Mouse (Mus musculus) neural tube, embryonic 13.5 days (tissue): ENCODE measurements at regions not wholly inside any gene's neighbourhood (a gene's known extent, or its start where the extent isn't known, plus 50 kb on each side); places are given as distances from the start of the nearest gene placed in this dataset.

Source experiments
- ATAC-seq: fragments of 200-750 bp; cut with Nextera tagmentation; 2 replicates; pipeline ENCODE4 v1.8.0; 2017; ENCODE audit warnings: low read depth, mild to moderate bottlenecking, moderate TSS enrichment, moderate library complexity
- H3K27ac ChIP-seq: fragments of 300-500 bp; sonication (generic); replicated peaks from 2 replicates; pipeline ENCODE4 v1.5.1; 2015; ENCODE audit warnings: moderate library complexity, mild to moderate bottlenecking, inconsistent platforms
- H3K27me3 ChIP-seq: fragments of 300-500 bp; sonication (generic); 2 replicates; pipeline ENCODE4 v1.6.1; 2015; ENCODE audit warnings: mild to moderate bottlenecking, inconsistent platforms
- H3K36me3 ChIP-seq: fragments of 300-500 bp; sonication (generic); 2 replicates; pipeline ENCODE4 v1.6.1; 2015; ENCODE audit warnings: mild to moderate bottlenecking, inconsistent platforms
- H3K4me1 ChIP-seq: fragments of 300-500 bp; sonication (generic); replicated peaks from 2 replicates; pipeline ENCODE4 v1.6.1; 2015; ENCODE audit warnings: inconsistent platforms
- H3K4me2 ChIP-seq: fragments of 300-500 bp; sonication (generic); 2 replicates; pipeline ENCODE4 v1.6.1; 2015; ENCODE audit warnings: inconsistent platforms, mild to moderate bottlenecking, moderate library complexity
- H3K4me3 ChIP-seq: fragments of 300-500 bp; sonication (generic); 2 replicates; pipeline ENCODE4 v1.5.1; 2015; ENCODE audit warnings: mild to moderate bottlenecking, inconsistent platforms
- H3K9ac ChIP-seq: fragments of 300-500 bp; sonication (generic); 2 replicates; pipeline ENCODE4 v1.6.1; 2015; ENCODE audit warnings: moderate library complexity, mild to moderate bottlenecking, inconsistent platforms
- H3K9me3 ChIP-seq: fragments of 300-500 bp; sonication (generic); 2 replicates; pipeline ENCODE4 v1.6.1; 2016; ENCODE audit warnings: inconsistent platforms
- WGBS: fragments of 180-500 bp; shearing (Covaris S2); methylation state at CpG from one replicate; pipeline ENCODE4 v1.1.7; 2015; 5-methylcytosine and 5-hydroxymethylcytosine counted together

- H3K36me3 ChIP-seq = no peaks in the 10 kb centered on the region
- H3K9ac ChIP-seq = no peak overlapping the region
- H3K27ac ChIP-seq = no peak overlapping the region
- no peaks in the 10 kb centered on the region for H3K27me3 ChIP-seq
- no peaks in the 10 kb centered on the region for H3K9me3 ChIP-seq
- no peak overlapping the region for H3K4me3 ChIP-seq
- WGBS = 63% methylated on average over 7 of the region's 7 CpGs
- no peak for ATAC-seq
- H3K4me2 ChIP-seq = no peak overlapping the region
- H3K4me1 ChIP-seq = no peaks in the 10 kb centered on the region
Observed at GRCm38 (mm10) chr14:120102010-120102748, 59.9 kb upstream of the Oxgr1 start.

- ATAC-seq = no peak
- WGBS = 29% methylated on average over 1 of the region's 1 CpGs
- Histone ChIP-seq H3K9ac (no peak overlapping the region), H3K27ac (no peak overlapping the region; the same call in 1 of the 2 replicates), H3K4me2 (no peak overlapping the region), H3K4me1 (no peaks in the 10 kb centered on the region), H3K36me3 (no peaks in the 10 kb centered on the region), H3K27me3 (no peaks in the 10 kb centered on the region), H3K9me3 (no peaks in the 10 kb centered on the region), H3K4me3 (no peak overlapping the region)
Observed at GRCm38 (mm10) chr14:120102749-120103142, 60.5 kb upstream of the Oxgr1 start.

GRCm38 (mm10) chr14:120109846-120110245, 67.6 kb upstream of the Oxgr1 start:
- 95% methylated on average over 1 of the region's 1 CpGs for WGBS
- H3K27ac ChIP-seq = no peak overlapping the region
- H3K4me2 ChIP-seq = no peak overlapping the region
- no peak for ATAC-seq
- no peak overlapping the region for H3K9ac ChIP-seq
- no peaks in the 10 kb centered on the region for H3K4me1 ChIP-seq
- H3K4me3 ChIP-seq = no peak overlapping the region
- no peaks in the 10 kb centered on the region for H3K27me3 ChIP-seq
- no peaks in the 10 kb centered on the region for H3K36me3 ChIP-seq
- H3K9me3 ChIP-seq = no peaks in the 10 kb centered on the region

- no peak for ATAC-seq
Observed at GRCm38 (mm10) chr14:120113316-120113715, 71.1 kb upstream of the Oxgr1 start.

GRCm38 (mm10) chr14:120118582-120118981, 76.3 kb upstream of the Oxgr1 start:
- H3K27ac ChIP-seq = no peak overlapping the region
- H3K4me3 ChIP-seq = no peak overlapping the region
- no peak for ATAC-seq
- no peak overlapping the region for H3K9ac ChIP-seq
- H3K4me1 ChIP-seq = no peaks in the 10 kb centered on the region
- WGBS = 90% methylated on average over 7 of the region's 7 CpGs
- H3K4me2 ChIP-seq = no peak overlapping the region
- H3K36me3 ChIP-seq = no peaks in the 10 kb centered on the region
- H3K9me3 ChIP-seq = no peaks in the 10 kb centered on the region
- H3K27me3 ChIP-seq = no peaks in the 10 kb centered on the region

More at GRCm38 (mm10) chr14:120113316-120113715, 71.1 kb upstream of the Oxgr1 start:
- no peak overlapping the region for H3K9ac ChIP-seq
- no peaks in the 10 kb centered on the region for H3K27me3 ChIP-seq
- H3K4me2 ChIP-seq = no peak overlapping the region
- WGBS = 81% methylated on average over 4 of the region's 4 CpGs
- H3K4me3 ChIP-seq = no peak overlapping the region
- H3K27ac ChIP-seq = no peak overlapping the region
- no peaks in the 10 kb centered on the region for H3K4me1 ChIP-seq
- H3K36me3 ChIP-seq = no peaks in the 10 kb centered on the region
- H3K9me3 ChIP-seq = no peaks in the 10 kb centered on the region

- H3K27me3 ChIP-seq = no peaks in the 10 kb centered on the region
- ATAC-seq = no peak
- no peaks in the 10 kb centered on the region for H3K9me3 ChIP-seq
- no peaks in the 10 kb centered on the region for H3K36me3 ChIP-seq
- no peaks in the 10 kb centered on the region for H3K4me1 ChIP-seq
- 95% methylated on average over 5 of the region's 5 CpGs for WGBS
- no peak overlapping the region for H3K4me2 ChIP-seq
- H3K4me3 ChIP-seq = no peak overlapping the region
- no peak overlapping the region for H3K9ac ChIP-seq
- H3K27ac ChIP-seq = no peak overlapping the region
Observed at GRCm38 (mm10) chr14:120119094-120119501, 76.9 kb upstream of the Oxgr1 start.

GRCm38 (mm10) chr14:120119506-120119905, 77.3 kb upstream of the Oxgr1 start:
- no peak for ATAC-seq
- WGBS = 68% methylated on average over 5 of the region's 5 CpGs

GRCm38 (mm10) chr14:120120261-120120660, 78.0 kb upstream of the Oxgr1 start:
- Histone ChIP-seq H3K4me1 (no peaks in the 10 kb centered on the region), H3K4me2 (no peak overlapping the region), H3K27me3 (no peaks in the 10 kb centered on the region), H3K4me3 (no peak overlapping the region), H3K9me3 (peaks cover 4% of the 10 kb centered on the region; the same call in 1 of the 2 replicates), H3K36me3 (no peaks in the 10 kb centered on the region), H3K27ac (no peak overlapping the region), H3K9ac (no peak overlapping the region)
- ATAC-seq = no peak
- 91% methylated on average over 5 of the region's 5 CpGs for whole genome bisulfite sequencing

More at GRCm38 (mm10) chr14:120119506-120119905, 77.3 kb upstream of the Oxgr1 start:
- Histone ChIP-seq H3K4me3 (no peak overlapping the region), H3K4me2 (no peak overlapping the region), H3K36me3 (no peaks in the 10 kb centered on the region), H3K9me3 (no peaks in the 10 kb centered on the region), H3K9ac (no peak overlapping the region), H3K27me3 (no peaks in the 10 kb centered on the region), H3K4me1 (no peaks in the 10 kb centered on the region), H3K27ac (no peak overlapping the region)

- no peaks in the 10 kb centered on the region for H3K36me3 ChIP-seq
- H3K27ac ChIP-seq = no peak overlapping the region
- H3K4me1 ChIP-seq = no peaks in the 10 kb centered on the region
- H3K9ac ChIP-seq = no peak overlapping the region
- no peak overlapping the region for H3K4me2 ChIP-seq
- ATAC-seq = no peak
- H3K27me3 ChIP-seq = no peaks in the 10 kb centered on the region
- WGBS = 94% methylated on average over 5 of the region's 5 CpGs
- no peak overlapping the region for H3K4me3 ChIP-seq
- H3K9me3 ChIP-seq = peaks cover 4% of the 10 kb centered on the region; the same call in 1 of the 2 replicates
Observed at GRCm38 (mm10) chr14:120125315-120125714, 83.1 kb upstream of the Oxgr1 start.

GRCm38 (mm10) chr14:120127481-120127880, 85.2 kb upstream of the Oxgr1 start:
- WGBS = 82% methylated on average over 5 of the region's 5 CpGs
- H3K27ac ChIP-seq = no peak overlapping the region
- no peaks in the 10 kb centered on the region for H3K4me1 ChIP-seq
- H3K9ac ChIP-seq = no peak overlapping the region
- no peaks in the 10 kb centered on the region for H3K27me3 ChIP-seq
- H3K4me2 ChIP-seq = no peak overlapping the region
- ATAC-seq = no peak
- H3K4me3 ChIP-seq = no peak overlapping the region
- no peaks in the 10 kb centered on the region for H3K36me3 ChIP-seq
- peaks cover 4% of the 10 kb centered on the region; the same call in 1 of the 2 replicates for H3K9me3 ChIP-seq

GRCm38 (mm10) chr14:120134346-120135008, 92.2 kb upstream of the Oxgr1 start:
- 89% methylated on average over 6 of the region's 6 CpGs for WGBS
- H3K9ac ChIP-seq = no peak overlapping the region

GRCm38 (mm10) chr14:120135198-120135597, 93.0 kb upstream of the Oxgr1 start:
- H3K4me2 ChIP-seq = no peak overlapping the region
- no peak overlapping the region for H3K27ac ChIP-seq
- no peak overlapping the region for H3K9ac ChIP-seq
- H3K27me3 ChIP-seq = no peaks in the 10 kb centered on the region
- WGBS = 74% methylated on average over 5 of the region's 5 CpGs
- H3K4me3 ChIP-seq = no peak overlapping the region
- peaks cover 9% of the 10 kb centered on the region for H3K4me1 ChIP-seq
- H3K36me3 ChIP-seq = no peaks in the 10 kb centered on the region
- no peaks in the 10 kb centered on the region for H3K9me3 ChIP-seq
- no peak for ATAC-seq

More at GRCm38 (mm10) chr14:120134346-120135008, 92.2 kb upstream of the Oxgr1 start:
- no peak overlapping the region for H3K4me2 ChIP-seq
- H3K27ac ChIP-seq = no peak overlapping the region
- H3K4me3 ChIP-seq = no peak overlapping the region
- H3K36me3 ChIP-seq = no peaks in the 10 kb centered on the region
- no peaks in the 10 kb centered on the region for H3K9me3 ChIP-seq
- peaks cover 9% of the 10 kb centered on the region for H3K4me1 ChIP-seq
- no peak for ATAC-seq
- H3K27me3 ChIP-seq = no peaks in the 10 kb centered on the region
